Mouse (Mus musculus) intestine, embryonic 14.5 days (tissue): ENCODE results near the gene Nrcam. TPM values are rescaled to one million over a fixed set of nuclear protein-coding genes. Genes with fewer than 3 reads are reported as not detected.

ENCODE experiments used
- ATAC-seq: fragments of 200-750 bp; cut with Nextera tagmentation; replicated peaks from 2 replicates; pipeline ENCODE4 v1.8.0; 2017; ENCODE audit warnings: low read depth, moderate number of reproducible peaks, moderate TSS enrichment, moderate library complexity; ENCODE audit not compliant: low FRiP score, low TSS enrichment
- DNase-seq: peaks from one replicate; pipeline ENCODE4 v3.0.0-alpha.2; 2018; ENCODE audit warnings: low spot score
- H3K27ac ChIP-seq: fragments of 300-500 bp; sonication (generic); 2 replicates; pipeline ENCODE4 v1.5.1; 2014; ENCODE audit warnings: low read depth, mild to moderate bottlenecking, control low read depth
- H3K27me3 ChIP-seq: fragments of 300-500 bp; sonication (generic); replicated peaks from 2 replicates; pipeline ENCODE4 v1.6.1; 2014; ENCODE audit warnings: low read length, control low read depth; ENCODE audit not compliant: control insufficient read depth, insufficient read depth
- H3K36me3 ChIP-seq: fragments of 300-500 bp; sonication (generic); 2 replicates; pipeline ENCODE4 v1.6.1; 2014; ENCODE audit warnings: low read length, control low read depth; ENCODE audit not compliant: control insufficient read depth, insufficient read depth
- H3K4me1 ChIP-seq: fragments of 300-500 bp; sonication (generic); replicated peaks from 2 replicates; pipeline ENCODE4 v1.6.1; 2014; ENCODE audit warnings: low read length, control low read depth, mixed read lengths; ENCODE audit not compliant: control insufficient read depth, insufficient read depth
- H3K4me2 ChIP-seq: fragments of 300-500 bp; sonication (generic); 2 replicates; pipeline ENCODE4 v1.6.1; 2014; ENCODE audit warnings: low read length
- H3K4me3 ChIP-seq: fragments of 300-500 bp; sonication (generic); 2 replicates; pipeline ENCODE4 v1.5.1; 2014; ENCODE audit warnings: low read depth, low read length, control low read depth, mixed read lengths
- H3K9ac ChIP-seq: fragments of 300-500 bp; sonication (generic); 2 replicates; pipeline ENCODE4 v1.6.1; 2014; ENCODE audit warnings: mild to moderate bottlenecking, low read length
- H3K9me3 ChIP-seq: fragments of 300-500 bp; sonication (generic); 2 replicates; pipeline ENCODE4 v1.6.1; 2016; ENCODE audit warnings: low read length, control low read depth; ENCODE audit not compliant: control insufficient read depth
- WGBS: fragments of 180-500 bp; shearing (Covaris S2); extraction: QIAGEN DNeasy Blood & Tissue Kit; methylation state at CpG from one replicate; pipeline ENCODE4 v1.1.7; 2014; 5-methylcytosine and 5-hydroxymethylcytosine counted together
- polyA plus RNA-seq: library from polyadenylated mRNA; unstranded; fragments of >200 nt; fragmentation: Nextera tagmentation; extraction: Ambion mirVana; gene quantifications from 2 replicates; pipeline ENCODE4 v1.2.1, GENCODE M21; 2014

Nrcam gene
- polyA plus RNA-seq, 1 experiment from 2014 or later = 5.2 TPM

- DNase-seq = no peak
- H3K27ac ChIP-seq = no peak overlapping the region
- no peak overlapping the region for H3K4me2 ChIP-seq
- no peaks in the 10 kb centered on the region for H3K36me3 ChIP-seq
- 57% methylated on average over 6 of the region's 6 CpGs for WGBS
- no peaks in the 10 kb centered on the region for H3K4me1 ChIP-seq
- no peak for ATAC-seq
- H3K27me3 ChIP-seq = no peaks in the 10 kb centered on the region
- H3K9me3 ChIP-seq = no peaks in the 10 kb centered on the region
- no peak overlapping the region for H3K9ac ChIP-seq
- H3K4me3 ChIP-seq = no peak overlapping the region
These were observed 134.3 kb downstream of the Nrcam start for GRCm38 (mm10) chr12:44462976-44463375.

- 87% methylated on average over 5 of the region's 5 CpGs for WGBS
- H3K4me2 ChIP-seq = no peak overlapping the region
- DNase-seq (no peak), ATAC-seq (no peak)
- H3K4me3 ChIP-seq = no peak overlapping the region
- no peak overlapping the region for H3K27ac ChIP-seq
- no peaks in the 10 kb centered on the region for H3K36me3 ChIP-seq
- no peaks in the 10 kb centered on the region for H3K27me3 ChIP-seq
- H3K4me1 ChIP-seq = no peaks in the 10 kb centered on the region
- no peaks in the 10 kb centered on the region for H3K9me3 ChIP-seq
- H3K9ac ChIP-seq = no peak overlapping the region
These were observed 142.4 kb downstream of the Nrcam start for GRCm38 (mm10) chr12:44471073-44471472.

- no peaks in the 10 kb centered on the region for H3K4me1 ChIP-seq
- H3K27ac ChIP-seq = no peak overlapping the region
- H3K36me3 ChIP-seq = no peaks in the 10 kb centered on the region
- no peaks in the 10 kb centered on the region for H3K9me3 ChIP-seq
- H3K27me3 ChIP-seq = no peaks in the 10 kb centered on the region
- H3K4me2 ChIP-seq = no peak overlapping the region
- ATAC-seq = no peak
- no peak overlapping the region for H3K9ac ChIP-seq
- no peak overlapping the region for H3K4me3 ChIP-seq
- DNase-seq = no peak
These were observed 146.7 kb downstream of the Nrcam start for GRCm38 (mm10) chr12:44475355-44475754.

GRCm38 (mm10) chr12:44479260-44480030, 150.8 kb downstream of the Nrcam start:
- Histone ChIP-seq H3K27ac (no peak overlapping the region), H3K9ac (no peak overlapping the region), H3K36me3 (no peaks in the 10 kb centered on the region), H3K4me1 (no peaks in the 10 kb centered on the region), H3K4me3 (no peak overlapping the region), H3K27me3 (no peaks in the 10 kb centered on the region), H3K4me2 (no peak overlapping the region), H3K9me3 (no peaks in the 10 kb centered on the region)
- no peak for DNase-seq
- WGBS = 85% methylated on average over 6 of the region's 6 CpGs
- ATAC-seq = no peak

- Histone ChIP-seq H3K4me3 (no peak overlapping the region), H3K36me3 (no peaks in the 10 kb centered on the region), H3K9ac (no peak overlapping the region), H3K27me3 (no peaks in the 10 kb centered on the region), H3K27ac (no peak overlapping the region), H3K4me2 (no peak overlapping the region), H3K9me3 (no peaks in the 10 kb centered on the region), H3K4me1 (no peaks in the 10 kb centered on the region)
- 90% methylated on average over 2 of the region's 2 CpGs for WGBS
- DNase-seq (no peak), ATAC-seq (no peak)
These were observed 151.3 kb downstream of the Nrcam start for GRCm38 (mm10) chr12:44480031-44480419.

GRCm38 (mm10) chr12:44481415-44481814, 152.7 kb downstream of the Nrcam start:
- Histone ChIP-seq H3K4me1 (no peaks in the 10 kb centered on the region), H3K27me3 (no peaks in the 10 kb centered on the region), H3K9me3 (no peaks in the 10 kb centered on the region), H3K9ac (no peak overlapping the region), H3K4me3 (no peak overlapping the region), H3K36me3 (no peaks in the 10 kb centered on the region), H3K4me2 (no peak overlapping the region), H3K27ac (no peak overlapping the region)
- ATAC-seq = no peak
- DNase-seq = no peak
- 57% methylated on average over 3 of the region's 3 CpGs for WGBS

GRCm38 (mm10) chr12:44492759-44493479, 164.2 kb downstream of the Nrcam start:
- Histone ChIP-seq H3K4me3 (no peak overlapping the region), H3K9me3 (no peaks in the 10 kb centered on the region), H3K4me1 (no peaks in the 10 kb centered on the region), H3K4me2 (no peak overlapping the region), H3K36me3 (no peaks in the 10 kb centered on the region), H3K27ac (no peak overlapping the region), H3K9ac (no peak overlapping the region), H3K27me3 (no peaks in the 10 kb centered on the region)
- ATAC-seq (no peak), DNase-seq (no peak)
- 73% methylated on average over 5 of the region's 5 CpGs for WGBS

- Histone ChIP-seq H3K9ac (no peak overlapping the region), H3K4me2 (no peak overlapping the region), H3K27ac (no peak overlapping the region), H3K4me3 (no peak overlapping the region), H3K27me3 (no peaks in the 10 kb centered on the region), H3K9me3 (no peaks in the 10 kb centered on the region), H3K4me1 (no peaks in the 10 kb centered on the region), H3K36me3 (no peaks in the 10 kb centered on the region)
- WGBS = 85% methylated on average over 2 of the region's 2 CpGs
- DNase-seq (no peak), ATAC-seq (no peak)
These were observed 169.1 kb downstream of the Nrcam start for GRCm38 (mm10) chr12:44497762-44498161.

- H3K4me2 ChIP-seq = no peak overlapping the region
- DNase-seq = no peak
- no peak for ATAC-seq
- no peaks in the 10 kb centered on the region for H3K27me3 ChIP-seq
- H3K9me3 ChIP-seq = no peaks in the 10 kb centered on the region
- H3K9ac ChIP-seq = no peak overlapping the region
- WGBS = 83% methylated on average over 5 of the region's 5 CpGs
- no peaks in the 10 kb centered on the region for H3K36me3 ChIP-seq
- no peak overlapping the region for H3K4me3 ChIP-seq
- H3K27ac ChIP-seq = no peak overlapping the region
- H3K4me1 ChIP-seq = no peaks in the 10 kb centered on the region
These were observed 170.2 kb downstream of the Nrcam start for GRCm38 (mm10) chr12:44498872-44499271.
